Mouse (Mus musculus) lung, postnatal 0 days (tissue): Measurements from ENCODE around the gene Vapb. TPM values are rescaled to one million over a fixed set of nuclear protein-coding genes. Genes with fewer than 3 reads are reported as not detected.

Experiments used
- ATAC-seq: fragments of 200-750 bp; cut with Nextera tagmentation; 2 replicates; pipeline ENCODE4 v1.8.0; 2017; ENCODE audit warnings: moderate library complexity
- DNase-seq: peaks from one replicate; pipeline ENCODE4 v3.0.0-alpha.2; 2016; ENCODE audit warnings: low spot score
- H3K27ac ChIP-seq: fragments of 300-500 bp; sonication (generic); 2 replicates; pipeline ENCODE4 v1.5.1; 2014; ENCODE audit warnings: antibody characterized with exemption, mild to moderate bottlenecking, low read length, mixed read lengths
- H3K27me3 ChIP-seq: fragments of 300-500 bp; sonication (generic); replicated peaks from 2 replicates; pipeline ENCODE4 v1.6.1; 2014; ENCODE audit warnings: low read length, mixed read lengths; ENCODE audit not compliant: insufficient read depth
- H3K36me3 ChIP-seq: fragments of 300-500 bp; sonication (generic); 2 replicates; pipeline ENCODE4 v1.6.1; 2014; ENCODE audit warnings: low read length, mixed read lengths; ENCODE audit not compliant: insufficient read depth
- H3K4me1 ChIP-seq: fragments of 300-500 bp; sonication (generic); 2 replicates; pipeline ENCODE4 v1.6.1; 2014; ENCODE audit warnings: antibody characterized with exemption, low read depth, low read length, mixed read lengths; ENCODE audit not compliant: insufficient read depth
- H3K4me2 ChIP-seq: fragments of 300-500 bp; sonication (generic); replicated peaks from 2 replicates; pipeline ENCODE4 v1.6.1; 2014; ENCODE audit warnings: low read depth, mild to moderate bottlenecking, low read length, moderate library complexity, mixed read lengths
- H3K4me3 ChIP-seq: fragments of 300-500 bp; sonication (generic); 2 replicates; pipeline ENCODE4 v1.5.1; 2014; ENCODE audit warnings: low read depth, low read length
- H3K9ac ChIP-seq: fragments of 300-500 bp; sonication (generic); replicated peaks from 2 replicates; pipeline ENCODE4 v1.6.1; 2014; ENCODE audit warnings: low read depth, mild to moderate bottlenecking
- H3K9me3 ChIP-seq: fragments of 300-500 bp; sonication (generic); 2 replicates; pipeline ENCODE4 v1.6.1; 2016; ENCODE audit warnings: low read length, mixed read lengths
- CTCF ChIP-seq: IDR thresholded peaks from 2 replicates; pipeline ENCODE4 v1.5.1; 2016; ENCODE audit warnings: antibody characterized with exemption, mild to moderate bottlenecking
- EP300 ChIP-seq: IDR thresholded peaks from 2 replicates; pipeline ENCODE4 v1.6.1; 2016; ENCODE audit warnings: antibody characterized with exemption, mild to moderate bottlenecking, control low read depth
- WGBS: fragments of 180-500 bp; shearing (Covaris S2); extraction: QIAGEN DNeasy Blood & Tissue Kit; methylation state at CpG from one replicate; pipeline ENCODE4 v1.1.7; 2014; 5-methylcytosine and 5-hydroxymethylcytosine counted together
- polyA plus RNA-seq: library from polyadenylated mRNA; unstranded; fragments of >200 nt; fragmentation: Nextera tagmentation; extraction: Ambion mirVana; gene quantifications from 2 replicates; pipeline ENCODE4 v1.2.1, GENCODE M21; 2015

Vapb gene
- polyA plus RNA-seq, 1 experiment from 2014 or later: 12.9 TPM

DNA sequence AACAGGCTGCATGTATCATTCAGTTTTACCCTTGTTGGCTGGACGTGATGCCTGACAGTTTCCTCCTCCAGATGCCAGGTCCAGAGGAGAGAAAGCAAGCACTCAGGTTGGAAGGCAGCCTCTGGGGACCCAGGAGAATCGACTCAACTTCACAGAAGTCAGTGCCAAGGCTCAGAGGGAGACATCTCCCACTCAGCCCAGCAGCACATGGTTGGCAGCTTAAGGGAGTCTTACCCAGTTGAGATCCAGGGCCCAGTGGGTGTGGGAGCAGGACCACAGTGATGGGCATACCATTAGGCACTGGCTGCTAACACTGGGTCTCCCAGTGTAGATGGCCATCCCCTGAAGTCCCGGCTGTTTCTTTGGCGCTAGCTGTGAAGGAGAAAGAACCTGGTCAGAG, 64.9 kb downstream of the Vapb start:
- WGBS: 69% methylated on average over 4 of the region's 4 CpGs
- TF ChIP-seq EP300 (no peak), CTCF (no peak)
- no peak overlapping the region for H3K4me2 ChIP-seq
- DNase-seq (no peak), ATAC-seq (no peak)
- H3K4me3 ChIP-seq: no peak overlapping the region
- H3K27ac ChIP-seq: no peak overlapping the region
- no peak overlapping the region for H3K9ac ChIP-seq
- H3K27me3 ChIP-seq: no peaks in the 10 kb centered on the region
- H3K36me3 ChIP-seq: no peaks in the 10 kb centered on the region
- no peaks in the 10 kb centered on the region for H3K9me3 ChIP-seq
- no peaks in the 10 kb centered on the region for H3K4me1 ChIP-seq

DNA sequence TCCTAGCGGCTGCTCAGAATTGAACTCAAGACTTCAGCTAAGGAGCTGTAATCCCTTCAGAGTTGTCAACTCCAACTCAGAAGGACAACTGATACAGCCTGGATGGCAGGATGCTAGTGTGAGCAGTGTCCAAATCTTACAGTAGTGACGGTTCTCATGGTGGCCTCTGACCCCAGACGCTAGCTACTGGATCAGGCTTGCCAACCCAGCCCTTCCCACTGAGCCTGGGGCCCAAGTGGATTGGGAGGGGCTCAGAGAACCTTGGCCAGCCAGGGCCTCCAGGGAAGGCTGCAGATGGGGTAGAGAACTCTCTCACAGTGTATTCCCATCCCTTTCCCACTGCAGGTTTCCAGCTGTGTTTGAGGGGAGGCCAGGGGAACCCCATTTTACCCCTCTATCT, 65.6 kb downstream of the Vapb start:
- Histone ChIP-seq H3K4me3 (no peak overlapping the region), H3K36me3 (no peaks in the 10 kb centered on the region), H3K9ac (no peak overlapping the region), H3K9me3 (no peaks in the 10 kb centered on the region), H3K27ac (no peak overlapping the region), H3K4me2 (no peak overlapping the region), H3K27me3 (no peaks in the 10 kb centered on the region), H3K4me1 (no peaks in the 10 kb centered on the region)
- TF ChIP-seq EP300 (no peak), CTCF (no peak)
- 53% methylated on average over 3 of the region's 3 CpGs for WGBS
- ATAC-seq (no peak), DNase-seq (no peak)

DNA sequence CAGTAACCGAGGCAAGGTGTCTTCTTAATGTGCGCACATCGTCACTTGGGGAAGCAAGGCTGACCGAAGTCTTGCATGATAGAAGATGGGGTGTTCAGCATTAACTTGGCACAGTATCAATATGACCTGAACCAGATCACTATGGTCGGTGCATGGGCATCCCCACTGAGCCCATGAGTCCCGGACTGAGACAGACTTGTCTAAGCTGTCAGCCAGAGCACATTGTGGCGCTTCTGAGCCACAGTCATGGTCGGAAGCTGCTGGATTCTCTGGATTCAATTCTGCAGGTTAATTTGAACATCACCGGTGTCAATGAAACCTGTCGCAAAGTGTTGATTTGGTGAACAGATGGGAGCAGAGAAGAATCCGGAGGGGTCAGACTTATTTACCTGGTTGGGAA, 66.5 kb downstream of the Vapb start:
- Histone ChIP-seq H3K4me1 (no peaks in the 10 kb centered on the region), H3K4me2 (no peak overlapping the region), H3K4me3 (no peak overlapping the region), H3K36me3 (no peaks in the 10 kb centered on the region), H3K9me3 (no peaks in the 10 kb centered on the region), H3K27me3 (no peaks in the 10 kb centered on the region), H3K27ac (no peak overlapping the region), H3K9ac (no peak overlapping the region)
- DNase-seq: no peak
- no peak for ATAC-seq
- WGBS: 94% methylated on average over 11 of the region's 11 CpGs
- TF ChIP-seq EP300 (no peak), CTCF (no peak)

DNA sequence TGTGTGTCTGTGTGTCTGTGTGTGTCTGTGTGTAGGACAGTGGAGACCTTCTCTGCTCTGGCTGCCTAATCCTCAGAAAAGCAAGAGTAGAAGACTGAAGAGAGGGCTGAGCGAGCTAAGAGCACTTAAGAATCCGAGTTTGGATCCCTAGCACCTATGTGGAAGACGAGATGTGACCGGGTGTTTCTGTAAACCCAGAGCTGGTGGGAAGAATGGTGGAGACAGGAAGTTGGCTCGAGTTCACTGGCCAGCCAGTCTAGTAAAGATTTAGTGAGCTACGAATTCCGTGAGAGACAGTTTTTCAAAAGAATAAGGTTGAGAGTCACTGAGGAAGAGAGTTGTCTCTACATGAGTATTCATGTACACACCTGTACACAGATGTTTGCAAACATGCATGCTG, 69.3 kb downstream of the Vapb start:
- Histone ChIP-seq H3K36me3 (no peaks in the 10 kb centered on the region), H3K9me3 (no peaks in the 10 kb centered on the region), H3K27ac (no peak overlapping the region), H3K4me2 (no peak overlapping the region), H3K4me3 (no peak overlapping the region), H3K4me1 (no peaks in the 10 kb centered on the region), H3K27me3 (no peaks in the 10 kb centered on the region), H3K9ac (no peak overlapping the region)
- WGBS: 43% methylated on average over 7 of the region's 7 CpGs
- DNase-seq: no peak
- TF ChIP-seq CTCF (no peak), EP300 (no peak)
- no peak for ATAC-seq

DNA sequence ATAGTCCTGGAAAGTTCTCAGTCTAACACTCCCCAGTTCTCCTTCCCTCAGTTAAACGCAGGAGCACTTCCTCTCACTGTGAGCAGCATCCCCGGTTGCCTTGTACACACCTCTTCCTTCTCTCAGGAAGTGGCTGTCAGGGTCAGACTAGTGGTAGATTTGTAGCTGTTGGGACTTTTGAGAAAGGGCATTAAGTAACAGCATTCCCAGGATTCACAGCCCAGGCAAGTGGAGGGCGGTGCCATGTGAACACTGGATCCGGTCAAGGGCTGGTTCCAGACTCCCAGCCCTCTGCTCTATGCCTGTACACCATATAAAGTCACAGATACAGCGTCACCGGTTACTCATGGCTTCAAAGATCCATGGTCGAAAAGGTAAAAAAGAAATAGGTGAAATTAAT, 71.6 kb downstream of the Vapb start:
- no peak overlapping the region for H3K4me2 ChIP-seq
- no peak for DNase-seq
- H3K9ac ChIP-seq: no peak overlapping the region
- no peak for ATAC-seq
- H3K9me3 ChIP-seq: no peaks in the 10 kb centered on the region
- H3K4me3 ChIP-seq: no peak overlapping the region
- H3K36me3 ChIP-seq: no peaks in the 10 kb centered on the region
- no peak overlapping the region for H3K27ac ChIP-seq
- H3K27me3 ChIP-seq: no peaks in the 10 kb centered on the region
- TF ChIP-seq EP300 (no peak), CTCF (no peak)
- WGBS: 72% methylated on average over 7 of the region's 7 CpGs
- no peaks in the 10 kb centered on the region for H3K4me1 ChIP-seq

DNA sequence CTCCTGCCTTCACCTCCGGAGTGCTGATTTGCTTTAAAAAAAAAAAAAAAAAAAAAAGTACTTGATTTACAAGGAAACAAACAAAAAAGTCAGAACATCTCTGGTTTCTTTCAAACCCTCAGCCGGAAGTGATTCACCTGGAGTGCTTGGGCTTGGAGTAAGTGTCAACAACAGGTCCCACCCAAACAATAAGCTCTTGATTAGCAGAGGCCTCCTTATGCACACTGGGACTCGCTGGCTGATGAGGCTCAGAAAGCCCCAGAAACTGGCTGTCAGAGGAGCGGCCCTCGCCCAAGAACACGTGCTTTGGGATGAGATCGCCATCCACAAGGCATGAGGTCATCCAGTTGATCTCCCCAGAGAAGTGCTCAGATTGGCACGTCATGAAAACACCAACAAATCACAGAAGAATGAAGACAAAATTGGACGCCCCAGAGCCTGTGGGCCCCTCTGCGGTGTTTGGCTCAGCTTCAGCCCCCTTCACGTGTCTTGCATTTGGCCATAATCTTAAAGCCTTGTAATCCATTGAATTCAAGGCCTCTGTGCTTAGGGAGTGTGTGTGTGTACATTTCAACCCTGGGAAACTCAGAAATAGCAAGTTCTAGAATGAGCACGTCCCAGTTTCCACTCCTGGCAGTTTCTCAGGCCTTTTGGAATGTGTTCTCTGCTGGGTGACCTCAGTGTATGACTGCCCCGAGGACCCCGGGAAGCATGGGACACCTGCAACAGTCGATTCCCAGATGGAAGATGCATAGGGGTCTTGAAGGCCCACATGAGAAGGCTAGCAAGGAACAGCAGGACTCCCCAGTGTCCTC, 72.9 kb downstream of the Vapb start:
- Histone ChIP-seq H3K9ac (no peak overlapping the region), H3K4me3 (no peak overlapping the region), H3K27ac (no peak overlapping the region), H3K36me3 (no peaks in the 10 kb centered on the region), H3K4me1 (no peaks in the 10 kb centered on the region), H3K9me3 (no peaks in the 10 kb centered on the region), H3K27me3 (no peaks in the 10 kb centered on the region), H3K4me2 (no peak overlapping the region)
- TF ChIP-seq EP300 (no peak), CTCF (no peak)
- 70% methylated on average over 15 of the region's 15 CpGs for WGBS
- no peak for DNase-seq
- no peak; the same call in 1 of the 2 replicates for ATAC-seq

DNA sequence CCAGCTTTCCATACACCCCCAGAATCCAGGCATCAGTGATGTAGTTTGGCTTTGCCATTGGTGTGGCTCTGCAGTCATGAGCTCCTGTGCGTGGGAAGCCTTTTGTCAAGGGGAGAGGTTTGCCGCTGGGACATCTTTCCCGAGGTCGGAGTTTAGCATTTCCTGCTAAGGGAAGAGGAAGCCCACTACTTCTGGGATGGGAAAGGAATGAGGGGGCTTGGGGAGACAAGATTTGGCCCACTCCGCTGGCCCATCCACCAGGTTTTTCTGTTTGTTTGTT, 73.5 kb downstream of the Vapb start:
- no peak overlapping the region for H3K4me3 ChIP-seq
- no peak overlapping the region for H3K27ac ChIP-seq
- no peaks in the 10 kb centered on the region for H3K9me3 ChIP-seq
- ATAC-seq: no peak
- WGBS: 72% methylated on average over 5 of the region's 5 CpGs
- DNase-seq: no peak
- H3K9ac ChIP-seq: no peak overlapping the region
- no peaks in the 10 kb centered on the region for H3K36me3 ChIP-seq
- TF ChIP-seq CTCF (no peak), EP300 (no peak)
- H3K27me3 ChIP-seq: no peaks in the 10 kb centered on the region
- H3K4me1 ChIP-seq: no peaks in the 10 kb centered on the region
- no peak overlapping the region for H3K4me2 ChIP-seq
